Mouse (Mus musculus): ENCODE results near the gene Hba-a1. TPM values are rescaled to one million over a fixed set of nuclear protein-coding genes. Genes with fewer than 3 reads are reported as not detected.
"Not testable (repeated sequence)": the region's sequence is repeated elsewhere in the genome, so short reads cannot be mapped to it uniquely, and the experiment has no call there.

Hba-a1 gene
- polyA plus RNA-seq, 1 experiment = 17,767 TPM

DNA sequence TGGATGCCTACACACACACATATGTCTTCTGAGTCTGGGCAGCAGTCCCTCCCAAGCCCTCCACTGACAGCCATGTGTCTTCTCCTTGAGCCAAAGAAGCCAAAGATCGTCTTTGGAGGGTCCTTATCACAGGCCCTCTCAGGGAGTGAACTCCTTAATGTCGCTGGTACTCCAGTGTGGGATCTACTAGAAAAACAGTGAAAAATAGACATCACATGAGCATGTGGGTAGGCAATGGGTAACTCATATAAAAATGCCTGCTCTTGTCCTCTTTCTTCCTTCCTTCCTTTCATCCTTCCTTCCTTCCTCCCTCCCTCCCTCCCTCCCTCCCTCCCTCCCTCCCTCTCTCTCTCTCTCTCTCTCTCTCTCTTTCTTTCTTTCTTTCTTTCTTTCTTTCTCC lies 14.1 kb downstream of the Hba-a1 start:
- WGBS = 33% methylated on average over 2 of the region's 2 CpGs
- Histone ChIP-seq H3K27ac (ENCODE audit: control insufficient read depth, insufficient read depth, low read depth, low read length, poor library complexity) (peak overlapping the region; percentile 81), H3K4me3 (replicated peaks; ENCODE audit: control insufficient read depth, low read depth, low read length) (peak overlapping the region; percentile 19)
- not testable (repeated sequence) for H3K4me1 ChIP-seq (ENCODE audit: control insufficient read depth, insufficient read depth, low read length)
- peak; percentile 16; the same call in 1 of the 2 replicates for TF ChIP-seq POLR2A (IDR thresholded peaks at IDR 0.05; ENCODE audit: borderline replicate concordance, control insufficient read depth, low read depth, low read length)

DNA sequence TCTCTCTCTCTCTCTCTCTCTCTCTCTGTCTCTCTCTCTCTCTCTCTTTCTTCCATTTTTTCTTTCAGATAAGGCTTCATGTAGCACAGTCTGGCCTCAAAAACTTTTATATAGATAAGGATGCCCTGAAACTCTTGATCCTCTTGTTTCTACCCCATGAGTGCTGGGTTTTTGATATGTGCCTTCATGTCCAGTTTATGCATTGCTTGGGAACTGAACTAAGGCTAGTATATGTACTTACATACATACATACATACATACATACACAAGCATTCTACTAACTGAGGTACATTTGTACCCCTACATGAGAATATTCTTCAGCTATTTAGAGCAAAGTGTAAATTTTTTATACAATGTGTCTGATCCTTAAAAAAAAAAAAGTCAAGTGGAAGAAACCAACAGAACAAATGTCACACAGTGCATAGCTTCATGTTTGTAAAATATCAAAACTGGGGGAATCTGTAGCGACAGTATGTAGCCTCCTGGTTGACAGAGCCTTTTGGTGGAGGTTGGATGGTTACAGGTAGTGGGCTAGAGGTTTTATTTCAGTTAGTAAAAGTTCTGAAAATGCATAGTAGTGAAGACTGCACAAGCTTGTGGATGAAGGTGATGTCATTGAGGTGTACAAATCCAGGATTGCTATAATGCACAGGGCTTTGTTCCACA lies 14.7 kb downstream of the Hba-a1 start:
- no peak overlapping the region; the same call in 1 of the 2 replicates for H3K27ac ChIP-seq (ENCODE audit: control insufficient read depth, insufficient read depth, low read depth, low read length, poor library complexity)

DNA sequence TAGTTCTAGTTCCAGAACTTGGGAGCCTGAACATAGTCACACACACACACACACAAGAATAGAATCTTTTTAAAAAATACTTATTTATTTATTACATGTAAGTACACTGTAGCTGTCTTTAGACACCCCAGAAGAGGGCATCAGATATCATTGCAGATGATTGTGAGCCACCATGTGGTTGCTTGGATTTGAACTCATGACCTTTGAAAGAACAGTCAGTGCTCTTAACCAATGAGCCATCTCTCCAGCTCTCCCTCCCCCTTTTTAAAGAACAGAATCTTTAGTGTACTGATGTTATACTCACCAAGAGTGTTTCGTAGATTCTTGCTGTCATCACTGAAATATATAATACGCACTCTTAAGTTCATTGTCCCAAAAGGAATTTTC lies 15.2 kb downstream of the Hba-a1 start:
- Histone ChIP-seq H3K4me1 (ENCODE audit: control insufficient read depth, insufficient read depth, low read length) (peaks cover 3% of the 10 kb centered on the region; the same call in 1 of the 2 replicates), H3K27ac (ENCODE audit: control insufficient read depth, insufficient read depth, low read depth, low read length, poor library complexity) (no peak overlapping the region; the same call in 1 of the 2 replicates), H3K4me3 (replicated peaks; ENCODE audit: control insufficient read depth, low read depth, low read length) (no peak overlapping the region)
- WGBS = 97% methylated on average over 2 of the region's 2 CpGs
- TF ChIP-seq CTCF (IDR thresholded peaks at IDR 0.05; ENCODE audit: control insufficient read depth, insufficient read depth, low read length) = no peak
- no peak for TF ChIP-seq POLR2A (IDR thresholded peaks at IDR 0.05; ENCODE audit: borderline replicate concordance, control insufficient read depth, low read depth, low read length)

More for the DNA sequence above, 14.7 kb downstream of the Hba-a1 start:
- WGBS = 93% methylated on average over 1 of the region's 1 CpGs
- Histone ChIP-seq H3K4me3 (replicated peaks; ENCODE audit: control insufficient read depth, low read depth, low read length) (peak overlapping the region; percentile 39), H3K4me1 (ENCODE audit: control insufficient read depth, insufficient read depth, low read length) (peaks cover 3% of the 10 kb centered on the region; the same call in 1 of the 2 replicates)
- TF ChIP-seq CTCF (IDR thresholded peaks at IDR 0.05; ENCODE audit: control insufficient read depth, insufficient read depth, low read length) (no peak), POLR2A (IDR thresholded peaks at IDR 0.05; ENCODE audit: borderline replicate concordance, control insufficient read depth, low read depth, low read length) (no peak)

DNA sequence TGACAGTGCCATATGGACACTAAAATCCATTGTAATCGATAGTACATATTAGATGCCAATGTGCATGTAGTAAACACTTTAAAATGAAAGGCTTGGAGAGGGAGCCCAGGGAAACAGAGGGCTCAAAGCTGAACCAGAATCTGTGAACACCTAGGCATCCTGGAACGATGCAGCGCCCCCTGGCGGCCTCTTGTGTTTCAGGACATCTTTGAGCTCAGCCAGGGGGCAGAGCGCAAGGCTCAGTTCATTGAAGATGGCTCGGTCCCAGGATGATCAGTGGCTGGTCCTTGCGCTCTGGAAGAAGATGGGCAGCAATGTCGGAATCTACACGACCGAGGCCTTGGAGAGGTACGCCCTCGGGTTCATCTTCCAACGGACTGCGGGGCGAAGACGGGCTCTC lies 16.6 kb downstream of the Hba-a1 start, which contains the start of gene Hbq1a:
Hbq1a (plus strand) TSS at position 205 of the 400 bp plus-strand sequence.
- peak; percentile 56 for TF ChIP-seq CTCF (IDR thresholded peaks at IDR 0.05; ENCODE audit: control insufficient read depth, insufficient read depth, low read length)
- 9% methylated on average over 16 of the region's 16 CpGs for WGBS
- H3K27ac ChIP-seq (ENCODE audit: control insufficient read depth, insufficient read depth, low read depth, low read length, poor library complexity) = 0 out of 2 replicates have a peak within 1 kb of the TSS, but pooled peaks have one; percentile 24
- H3K4me1 ChIP-seq (ENCODE audit: control insufficient read depth, insufficient read depth, low read length) = not testable (repeated sequence)
- H3K4me3 ChIP-seq (replicated peaks; ENCODE audit: control insufficient read depth, low read depth, low read length) = peak within 1 kb of the TSS; percentile 45

DNA sequence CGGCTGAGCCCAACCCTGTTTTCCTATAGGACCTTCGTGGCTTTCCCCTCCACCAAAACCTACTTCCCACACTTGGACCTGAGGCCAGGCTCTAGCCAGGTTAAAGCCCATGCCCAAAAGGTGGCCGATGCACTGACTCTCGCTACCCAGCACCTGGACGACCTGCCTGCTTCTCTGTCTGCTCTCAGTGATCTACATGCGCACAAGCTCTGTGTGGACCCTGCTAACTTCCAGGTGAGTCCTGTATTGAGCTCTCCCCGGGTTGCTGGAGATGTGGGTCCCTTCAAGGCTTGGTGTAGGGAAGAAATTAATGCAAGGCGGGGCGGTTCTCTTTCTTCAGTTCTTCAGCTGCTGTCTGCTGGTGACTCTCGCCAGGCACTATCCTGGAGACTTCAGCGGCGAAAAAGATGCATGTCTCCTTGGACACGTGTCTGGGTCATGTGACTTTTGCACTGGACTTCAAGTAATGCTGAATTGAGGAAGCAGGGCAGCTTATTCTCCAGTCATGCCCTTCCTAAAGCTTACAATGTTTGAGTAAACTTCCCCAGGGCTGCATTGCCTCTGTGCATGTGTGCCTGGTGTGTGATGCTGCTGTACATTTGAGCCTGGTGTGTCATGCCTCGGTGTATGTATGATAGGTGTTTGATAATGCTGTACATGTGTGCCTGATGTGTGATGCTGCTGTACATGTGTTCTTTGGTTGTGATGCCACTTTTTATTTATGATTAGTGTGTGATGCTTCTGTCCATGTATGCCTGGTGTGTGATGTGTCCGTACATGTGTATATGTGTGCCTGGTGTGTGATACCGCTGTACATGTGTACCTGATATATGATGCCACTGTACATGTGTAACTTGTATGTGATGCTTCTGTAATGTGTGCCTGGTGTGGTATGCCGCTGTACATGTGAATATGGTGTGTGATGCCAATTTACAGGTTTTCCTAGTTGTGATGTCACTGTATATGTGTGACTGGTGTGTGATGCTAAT lies 17.3 kb downstream of the Hba-a1 start:
- WGBS = 43% methylated on average over 14 of the region's 17 CpGs
- peaks cover 1% of the 10 kb centered on the region; the same call in 1 of the 2 replicates for H3K4me1 ChIP-seq (ENCODE audit: control insufficient read depth, insufficient read depth, low read length)
- TF ChIP-seq POLR2A (IDR thresholded peaks at IDR 0.05; ENCODE audit: borderline replicate concordance, control insufficient read depth, low read depth, low read length) = no peak
- no peak for TF ChIP-seq CTCF (IDR thresholded peaks at IDR 0.05; ENCODE audit: control insufficient read depth, insufficient read depth, low read length)
- H3K4me3 ChIP-seq (replicated peaks; ENCODE audit: control insufficient read depth, low read depth, low read length) = peak overlapping the region; percentile 45
- 0 out of 2 replicates have a peak overlapping the region, but pooled peaks have one; percentile 24 for H3K27ac ChIP-seq (ENCODE audit: control insufficient read depth, insufficient read depth, low read depth, low read length, poor library complexity)

DNA sequence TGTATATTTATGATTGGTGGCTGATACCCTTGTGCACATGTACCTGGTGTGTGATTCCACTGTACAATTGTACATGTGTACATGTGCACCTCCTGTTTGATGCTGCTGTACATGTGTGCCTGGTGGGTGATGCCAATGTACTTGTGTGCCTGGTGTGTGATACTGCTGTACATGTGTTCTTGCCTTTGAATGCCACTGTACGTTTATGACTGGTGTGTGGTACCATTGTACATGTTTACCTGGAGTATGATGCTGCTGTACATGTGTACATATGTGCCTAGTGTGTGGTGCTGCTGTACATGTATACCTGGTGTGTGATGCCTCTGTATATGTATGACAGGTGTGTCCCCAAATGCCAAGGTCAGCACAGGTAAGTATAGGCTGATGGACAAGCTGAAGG lies 18.2 kb downstream of the Hba-a1 start:
- peaks cover 1% of the 10 kb centered on the region; the same call in 1 of the 2 replicates for H3K4me1 ChIP-seq (ENCODE audit: control insufficient read depth, insufficient read depth, low read length)
- TF ChIP-seq CTCF (IDR thresholded peaks at IDR 0.05; ENCODE audit: control insufficient read depth, insufficient read depth, low read length) (no peak), POLR2A (IDR thresholded peaks at IDR 0.05; ENCODE audit: borderline replicate concordance, control insufficient read depth, low read depth, low read length) (no peak)
- no peak overlapping the region for H3K27ac ChIP-seq (ENCODE audit: control insufficient read depth, insufficient read depth, low read depth, low read length, poor library complexity)
- 74% methylated on average over 1 of the region's 1 CpGs for WGBS
- H3K4me3 ChIP-seq (replicated peaks; ENCODE audit: control insufficient read depth, low read depth, low read length) = peak overlapping the region; percentile 13

DNA sequence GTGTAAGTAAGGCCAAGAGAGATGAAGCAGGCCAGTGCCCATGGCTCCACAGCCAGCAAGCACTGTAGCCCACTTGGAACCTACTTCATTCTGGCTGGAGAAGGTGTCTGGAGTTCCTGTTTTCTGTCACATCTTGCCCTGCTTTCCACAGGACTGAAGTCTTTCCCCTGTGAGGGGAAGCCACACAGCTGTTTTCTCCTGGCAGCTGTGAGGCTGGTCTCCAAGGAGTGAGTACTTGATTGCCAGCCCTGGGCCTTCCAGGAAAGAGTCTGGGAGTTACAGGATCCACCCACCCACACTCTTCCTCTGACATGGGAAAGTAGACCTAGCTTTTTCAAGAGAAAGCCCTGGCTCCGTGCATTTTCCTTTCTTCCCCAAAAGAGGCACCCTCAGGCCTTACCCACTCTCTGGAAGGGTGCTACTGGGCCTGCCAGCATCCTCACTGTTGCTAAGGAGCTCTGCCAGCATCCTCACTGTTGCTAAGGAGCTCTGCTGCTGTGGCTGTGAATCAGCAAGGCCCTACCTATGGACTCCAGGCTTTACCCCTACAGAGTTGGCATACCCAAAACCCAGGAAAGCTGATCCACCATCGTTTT lies 19.6 kb downstream of the Hba-a1 start:
- TF ChIP-seq CTCF (IDR thresholded peaks at IDR 0.05; ENCODE audit: control insufficient read depth, insufficient read depth, low read length) (no peak), POLR2A (IDR thresholded peaks at IDR 0.05; ENCODE audit: borderline replicate concordance, control insufficient read depth, low read depth, low read length) (no peak)
- Histone ChIP-seq H3K27ac (ENCODE audit: control insufficient read depth, insufficient read depth, low read depth, low read length, poor library complexity) (no peak overlapping the region), H3K4me1 (ENCODE audit: control insufficient read depth, insufficient read depth, low read length) (peaks cover 1% of the 10 kb centered on the region; the same call in 1 of the 2 replicates), H3K4me3 (replicated peaks; ENCODE audit: control insufficient read depth, low read depth, low read length) (no peak overlapping the region)
- WGBS = 40% methylated on average over 2 of the region's 2 CpGs

DNA sequence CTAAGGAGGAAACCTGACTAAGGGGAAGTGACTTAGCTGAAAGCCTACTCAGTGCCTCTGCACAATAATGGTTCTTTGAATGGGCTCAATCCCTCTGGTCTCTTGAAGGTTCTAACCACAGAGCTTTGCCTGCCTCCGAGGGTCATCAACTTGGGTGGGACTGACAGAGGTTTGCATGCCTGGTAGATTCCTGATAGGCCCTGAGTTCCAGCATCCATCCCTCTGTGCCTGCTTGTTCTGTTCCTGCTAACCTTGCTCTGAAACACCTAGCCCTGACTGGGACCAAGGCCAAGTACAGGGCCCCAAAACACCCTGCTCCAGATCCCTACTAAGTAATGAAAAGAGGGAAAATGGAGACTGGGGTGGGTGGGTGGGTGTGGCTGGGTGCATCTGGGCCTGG lies 20.1 kb downstream of the Hba-a1 start:
- WGBS = 55% methylated on average over 1 of the region's 1 CpGs
- Histone ChIP-seq H3K4me1 (ENCODE audit: control insufficient read depth, insufficient read depth, low read length) (peaks cover 1% of the 10 kb centered on the region; the same call in 1 of the 2 replicates), H3K27ac (ENCODE audit: control insufficient read depth, insufficient read depth, low read depth, low read length, poor library complexity) (no peak overlapping the region), H3K4me3 (replicated peaks; ENCODE audit: control insufficient read depth, low read depth, low read length) (no peak overlapping the region)
- TF ChIP-seq POLR2A (IDR thresholded peaks at IDR 0.05; ENCODE audit: borderline replicate concordance, control insufficient read depth, low read depth, low read length) = no peak
- TF ChIP-seq CTCF (IDR thresholded peaks at IDR 0.05; ENCODE audit: control insufficient read depth, insufficient read depth, low read length) = no peak
